Mouse (Mus musculus) ZHBTc4 (cell line): ENCODE data around the gene Tunar.

Source experiments
- DNase-seq: peaks from one replicate; pipeline ENCODE4 v3.0.0-alpha.2; 2011; ENCODE audit warnings: low read depth, low spot score

Tunar gene

GRCm38 (mm10) chr12:105403742-105404141, 70.1 kb downstream of the Tunar start:
- no peak for DNase-seq

GRCm38 (mm10) chr12:105406008-105406407, 72.3 kb downstream of the Tunar start:
- no peak for DNase-seq

GRCm38 (mm10) chr12:105413909-105414308, 80.2 kb downstream of the Tunar start:
- no peak for DNase-seq

GRCm38 (mm10) chr12:105420476-105420875, 86.8 kb downstream of the Tunar start:
- peak; percentile 57 for DNase-seq

- DNase-seq = no peak
Observed at GRCm38 (mm10) chr12:105426541-105426940, 92.9 kb downstream of the Tunar start.

- peak; percentile 81 for DNase-seq
Observed at GRCm38 (mm10) chr12:105427039-105427757, 93.5 kb downstream of the Tunar start.

GRCm38 (mm10) chr12:105431872-105432271, 98.2 kb downstream of the Tunar start:
- no peak for DNase-seq

GRCm38 (mm10) chr12:105432807-105433206, 99.1 kb downstream of the Tunar start:
- DNase-seq = no peak
